Mouse (Mus musculus) embryonic fibroblast, embryonic 13.5 days (primary cell): ENCODE data around the gene Egln1. TPM values are rescaled to one million over a fixed set of nuclear protein-coding genes. Genes with fewer than 3 reads are reported as not detected.

ENCODE experiments used
- H3K27ac ChIP-seq: 2 replicates; pipeline ENCODE4 v1.5.1; 2012; ENCODE audit warnings: low read length, control low read depth, inconsistent platforms; ENCODE audit not compliant: insufficient read depth
- H3K4me1 ChIP-seq: 2 replicates; pipeline ENCODE4 v1.6.1; 2011; ENCODE audit warnings: low read length; ENCODE audit not compliant: control insufficient read depth, insufficient read depth
- H3K4me3 ChIP-seq: 2 replicates; pipeline ENCODE4 v1.5.1; 2011; ENCODE audit warnings: mild to moderate bottlenecking, control low read depth, low read length; ENCODE audit not compliant: insufficient read depth
- CTCF ChIP-seq: IDR thresholded peaks from 2 replicates; pipeline ENCODE4 v1.5.1; 2011; ENCODE audit warnings: mild to moderate bottlenecking, control low read depth, low read length, moderate library complexity, borderline replicate concordance; ENCODE audit not compliant: insufficient read depth
- POLR2A ChIP-seq: IDR thresholded peaks from 2 replicates; pipeline ENCODE4 v1.6.1; 2011; ENCODE audit warnings: low read depth, mild to moderate bottlenecking, control low read depth, low read length, moderate library complexity
- polyA plus RNA-seq: library from polyadenylated mRNA; stranded (reverse); fragments of >200 nt; gene quantifications from 2 replicates; pipeline ENCODE4 v1.2.4, GENCODE M21; 2011; ENCODE audit warnings: low read depth; ENCODE audit not compliant: missing spikeins, insufficient read length

Gene Egln1
- polyA plus RNA-seq, 1 experiment, result 33.1 TPM

DNA sequence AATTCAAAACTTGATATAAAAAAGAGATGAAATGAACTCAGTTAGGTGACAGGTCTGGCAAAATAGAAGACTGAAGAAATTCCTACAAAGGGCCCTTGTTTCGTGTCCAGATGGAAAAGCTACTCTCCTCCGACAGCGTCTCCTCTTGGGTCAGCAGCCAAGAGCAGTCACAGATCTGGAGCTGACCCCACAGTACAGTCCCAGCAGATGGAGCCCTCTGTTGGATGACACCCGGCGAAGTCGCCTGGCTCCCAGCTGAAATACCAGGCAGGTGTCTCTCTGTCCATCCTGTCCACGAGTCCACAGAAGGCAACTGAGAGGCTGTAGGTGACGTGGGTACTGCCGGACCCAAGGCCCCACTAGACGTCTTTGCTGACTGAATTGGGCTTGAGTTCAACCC, 38.8 kb downstream of the Egln1 start:
- TF ChIP-seq CTCF (0 out of 2 replicates have a peak, but pooled peaks have one; percentile 2), POLR2A (no peak)
- no peak overlapping the region for H3K27ac ChIP-seq
- H3K4me1 ChIP-seq, result no peaks in the 10 kb centered on the region
- no peak overlapping the region for H3K4me3 ChIP-seq

DNA sequence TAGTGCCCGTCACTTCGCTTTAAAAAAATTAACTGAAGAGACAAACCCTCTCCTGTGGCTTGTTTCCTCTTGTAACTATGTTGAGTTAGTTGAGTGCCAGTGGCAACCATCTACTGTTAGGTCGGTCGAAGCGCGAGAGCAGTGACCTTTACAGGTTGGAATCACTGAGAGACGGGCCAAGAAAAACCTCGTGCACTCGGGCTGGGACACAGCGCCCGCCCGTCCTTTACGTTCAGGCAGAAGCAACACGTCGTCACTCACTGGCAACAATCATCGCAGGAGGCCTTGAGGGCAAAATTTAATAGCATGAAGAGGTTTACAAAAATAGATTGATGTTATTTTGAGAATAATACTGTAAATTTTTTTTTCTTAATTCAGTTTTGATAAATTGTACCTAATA, 39.2 kb downstream of the Egln1 start:
- Histone ChIP-seq H3K4me3 (no peak overlapping the region), H3K4me1 (no peaks in the 10 kb centered on the region), H3K27ac (no peak overlapping the region)
- TF ChIP-seq CTCF (no peak), POLR2A (no peak)

DNA sequence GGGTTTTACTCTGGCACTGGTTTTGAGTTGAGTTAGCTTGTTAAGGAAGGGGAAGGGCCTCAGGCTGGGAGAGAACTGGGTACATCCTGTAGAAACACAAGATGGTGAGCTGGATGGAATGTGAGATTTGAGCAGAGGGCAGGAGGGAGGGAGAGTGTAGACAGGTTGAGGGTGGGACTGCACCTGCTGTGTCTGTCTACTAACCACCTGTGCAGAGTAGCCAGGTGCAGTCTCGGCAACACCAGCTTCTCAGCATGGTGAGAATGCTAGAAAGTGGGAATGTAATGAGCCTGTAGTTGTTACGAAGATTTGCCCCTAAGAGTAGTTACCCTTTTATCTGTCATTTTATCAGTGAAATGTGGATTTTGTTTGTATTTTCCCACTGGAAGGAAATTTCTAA, 43.6 kb downstream of the Egln1 start:
- Histone ChIP-seq H3K4me3 (no peak overlapping the region), H3K27ac (no peak overlapping the region), H3K4me1 (peaks cover 4% of the 10 kb centered on the region; the same call in 1 of the 2 replicates)
- no peak for TF ChIP-seq POLR2A
- no peak for TF ChIP-seq CTCF

DNA sequence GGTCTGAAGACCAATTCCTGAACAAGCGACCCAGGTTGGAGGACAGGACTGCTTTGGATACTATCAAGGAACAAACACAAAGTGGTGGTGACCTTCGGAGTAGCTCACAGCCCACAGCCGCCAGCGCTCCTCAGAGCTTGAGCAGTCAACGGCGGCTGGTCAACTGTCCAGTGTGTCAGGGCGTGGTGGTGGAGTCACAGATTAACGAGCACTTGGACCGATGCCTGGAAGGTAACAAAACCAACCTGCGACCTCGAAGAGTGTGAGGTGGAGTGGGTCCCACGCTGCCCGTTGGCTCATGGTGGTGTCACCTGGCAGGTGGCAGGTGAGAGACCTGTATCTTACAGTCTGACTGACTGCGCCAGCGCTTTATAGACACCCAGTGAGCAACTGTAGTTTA, 45.9 kb downstream of the Egln1 start:
- Histone ChIP-seq H3K27ac (no peak overlapping the region), H3K4me3 (no peak overlapping the region), H3K4me1 (peaks cover 4% of the 10 kb centered on the region; the same call in 1 of the 2 replicates)
- no peak for TF ChIP-seq CTCF
- TF ChIP-seq POLR2A, result no peak

DNA sequence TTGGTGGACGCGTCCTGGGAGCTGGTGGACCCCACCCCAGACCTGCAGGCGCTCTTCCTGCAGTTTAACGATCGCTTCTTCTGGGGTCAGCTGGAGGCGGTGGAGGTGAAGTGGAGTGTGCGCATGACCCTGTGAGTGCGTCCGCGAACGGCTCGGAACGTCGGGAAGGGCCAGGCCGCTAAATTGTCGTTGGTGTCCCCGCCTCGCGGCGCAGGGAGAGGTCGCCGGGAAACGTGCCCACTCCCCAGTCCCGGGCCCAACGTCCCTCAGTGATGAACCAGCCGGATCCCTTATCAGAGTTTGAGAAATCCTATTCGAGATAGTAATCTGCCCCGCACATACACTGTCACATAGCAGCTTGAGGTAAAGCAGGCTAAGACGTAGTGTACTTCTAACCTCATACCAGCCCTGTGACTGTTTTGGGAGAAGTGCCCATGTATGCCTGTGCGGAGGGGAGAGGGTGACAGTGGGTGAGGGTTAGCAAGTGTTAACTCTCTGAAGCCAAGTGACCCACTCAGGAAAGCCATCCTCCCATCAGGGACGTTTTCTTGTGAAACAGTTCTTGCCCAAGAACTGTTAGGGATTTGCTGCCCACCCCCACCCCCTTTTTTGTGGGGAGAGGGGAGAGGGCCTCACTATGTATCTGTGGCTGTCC, 50.7 kb downstream of the Egln1 start:
- Histone ChIP-seq H3K4me3 (peak overlapping the region; percentile 62), H3K4me1 (peaks cover 10% of the 10 kb centered on the region; the same call in 1 of the 2 replicates), H3K27ac (peak overlapping the region; percentile 23; the same call in 1 of the 2 replicates)
- TF ChIP-seq CTCF (no peak), POLR2A (no peak)

DNA sequence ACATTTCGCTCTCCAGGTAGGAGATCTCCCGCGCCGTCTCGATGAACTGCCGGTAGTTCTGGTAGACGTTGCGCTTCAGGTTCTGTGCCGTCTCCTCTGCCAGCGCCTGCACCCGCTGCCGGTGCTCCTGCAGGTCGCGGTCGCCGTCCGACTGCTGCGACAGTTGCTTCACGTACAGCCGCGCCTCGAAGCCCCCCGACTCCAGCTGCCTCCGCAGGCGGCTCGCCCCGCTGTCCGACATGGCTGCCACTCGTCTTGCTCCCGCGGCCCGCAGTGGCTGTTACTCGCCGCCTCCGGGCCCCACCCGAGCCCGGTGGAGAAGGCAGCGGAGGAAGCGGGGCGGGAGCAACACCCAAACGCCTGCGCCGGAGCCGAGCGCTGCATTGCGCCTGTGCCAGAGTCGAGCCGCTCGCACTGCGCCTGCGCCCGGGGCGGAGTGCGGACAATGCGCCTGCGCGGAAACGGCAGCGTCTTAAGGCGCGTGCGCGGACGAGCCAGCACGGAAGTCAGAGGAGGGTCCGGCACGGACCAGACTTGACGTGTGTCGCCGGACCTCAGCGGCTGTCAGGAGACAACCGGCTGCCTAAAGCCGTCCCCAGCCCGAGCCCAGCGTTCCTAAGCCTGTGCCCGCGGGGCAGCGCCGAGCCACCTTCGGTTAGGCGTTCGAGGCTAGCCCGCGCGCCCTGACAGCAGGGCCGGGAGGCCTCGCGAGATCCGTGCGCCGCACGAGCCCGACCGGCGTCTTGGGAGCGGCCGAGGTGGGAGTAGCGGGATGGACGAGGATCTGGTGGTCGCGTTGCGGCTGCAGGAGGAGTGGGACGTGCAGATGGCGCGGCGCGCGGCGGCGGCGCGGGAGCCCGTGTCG, 51.5 kb downstream of the Egln1 start, which contains the start of the genes Exoc8 and Sprtn:
TSS of gene Exoc8 (minus strand) at position 320 of the 865 bp plus-strand sequence.
TSS of gene Sprtn (plus strand) at position 501 of the 865 bp plus-strand sequence.
- Histone ChIP-seq H3K4me1 (peaks cover 10% of the 10 kb centered on the region; the same call in 1 of the 2 replicates), H3K4me3 (peak within 1 kb of the TSS; percentile 70), H3K27ac (peak within 1 kb of the TSS; percentile 30; the same call in 1 of the 2 replicates)
- TF ChIP-seq POLR2A (peak; percentile 75), CTCF (no peak)

DNA sequence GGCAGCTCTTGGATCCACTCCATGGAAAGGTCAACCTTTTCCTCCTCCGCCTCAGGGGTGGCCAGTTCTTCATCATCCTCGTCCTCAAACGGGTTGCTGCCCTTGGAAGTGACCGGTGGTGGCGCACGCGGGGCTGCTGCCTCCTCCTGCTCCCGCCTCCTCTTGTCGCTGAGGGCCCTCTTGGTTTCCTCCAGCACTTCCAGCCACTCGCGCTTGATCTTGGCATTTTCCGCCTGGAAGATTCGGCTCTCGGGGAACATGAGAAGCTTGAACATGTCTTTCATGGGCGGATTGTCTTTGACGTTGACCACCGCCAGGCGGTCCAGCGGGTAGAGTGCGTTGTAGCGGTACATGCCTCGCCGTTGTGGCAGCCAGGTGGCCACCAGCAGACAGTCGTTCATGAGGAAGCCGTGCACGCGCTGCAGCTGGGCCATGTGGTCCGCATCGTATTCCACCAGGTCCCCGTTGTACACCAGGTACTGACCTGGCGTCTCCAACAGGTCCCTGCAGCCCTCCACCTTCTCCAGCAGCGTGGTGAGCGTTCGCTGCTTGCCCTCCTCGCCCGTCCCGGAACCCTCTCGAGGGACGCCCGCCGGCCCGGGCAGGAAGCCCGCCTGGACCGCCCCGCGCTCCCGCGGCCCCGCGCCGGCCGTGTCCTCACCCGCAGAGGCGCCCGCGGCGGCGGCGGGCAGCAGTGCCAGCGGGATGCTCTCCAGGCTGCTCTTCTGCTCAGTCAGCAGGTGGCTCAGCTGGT, 52.3 kb downstream of the Egln1 start:
- TF ChIP-seq CTCF (peak; percentile 76; the same call in 1 of the 2 replicates), POLR2A (0 out of 2 replicates have a peak, but pooled peaks have one; percentile 50)
- Histone ChIP-seq H3K27ac (peak overlapping the region; percentile 30; the same call in 1 of the 2 replicates), H3K4me3 (peak overlapping the region; percentile 70), H3K4me1 (peaks cover 12% of the 10 kb centered on the region; the same call in 1 of the 2 replicates)

DNA sequence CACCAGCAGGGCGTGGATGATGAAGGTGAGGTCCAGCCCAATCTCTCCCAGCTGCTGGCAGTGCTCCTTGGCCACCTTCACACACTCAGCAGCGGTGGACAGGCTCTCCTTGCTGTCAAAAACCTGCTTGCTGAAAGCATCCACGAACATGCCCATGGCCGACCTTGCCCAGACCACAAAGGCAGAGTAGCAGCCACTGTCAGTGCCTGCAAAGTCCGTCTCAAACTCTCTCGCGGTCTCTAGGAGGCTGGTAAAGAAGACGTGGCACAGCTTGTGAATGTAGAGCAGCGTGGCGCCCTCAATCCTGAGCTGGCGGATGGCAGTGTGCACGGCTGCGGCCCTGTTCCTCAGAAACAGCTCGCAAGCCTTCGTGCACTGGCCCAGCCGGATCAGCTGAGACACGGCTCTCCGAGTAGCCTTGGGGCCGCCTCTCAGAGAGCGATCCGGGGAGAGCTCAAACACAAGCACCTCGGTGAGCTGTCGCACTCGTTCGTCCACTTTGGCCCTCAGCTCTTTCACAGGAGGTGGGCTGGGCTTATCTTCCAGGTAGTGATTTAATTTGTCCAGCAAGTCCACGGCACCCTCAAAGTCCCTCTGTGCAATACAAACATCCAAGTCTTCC, 53.0 kb downstream of the Egln1 start:
- Histone ChIP-seq H3K4me1 (peaks cover 12% of the 10 kb centered on the region; the same call in 1 of the 2 replicates), H3K4me3 (peak overlapping the region; percentile 70), H3K27ac (no peak overlapping the region)
- TF ChIP-seq POLR2A (no peak), CTCF (no peak)

DNA sequence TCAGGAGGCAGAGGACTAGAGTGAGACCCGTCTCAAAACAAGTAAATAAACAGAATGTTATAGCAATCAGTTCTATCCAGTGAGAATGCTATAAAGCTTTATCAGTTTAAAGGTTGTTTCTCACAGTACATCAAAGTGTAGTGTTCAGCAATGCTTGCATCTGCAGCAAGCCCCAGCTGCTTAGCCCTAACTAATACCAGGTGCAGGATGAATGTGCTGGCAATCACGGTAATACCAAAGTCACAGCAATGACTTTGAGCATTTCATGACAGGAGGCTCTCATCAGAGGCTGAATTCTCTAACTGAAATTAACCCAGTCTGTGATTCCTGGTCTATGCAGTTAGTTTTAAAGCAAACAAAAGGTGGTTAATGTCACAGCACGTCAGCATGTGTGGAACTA, 56.5 kb downstream of the Egln1 start:
- Histone ChIP-seq H3K4me3 (no peak overlapping the region), H3K4me1 (peaks cover 12% of the 10 kb centered on the region; the same call in 1 of the 2 replicates), H3K27ac (no peak overlapping the region)
- TF ChIP-seq CTCF, result no peak
- TF ChIP-seq POLR2A, result no peak
